Mouse (Mus musculus) stomach, postnatal 0 days (tissue): ENCODE measurements at regions not wholly inside any gene's neighbourhood (a gene's known extent, or its start where the extent isn't known, plus 50 kb on each side); places are given as distances from the start of the nearest gene placed in this dataset.

Experiments used
- ATAC-seq: fragments of 200-750 bp; cut with Nextera tagmentation; 2 replicates; pipeline ENCODE4 v1.8.0; 2017; ENCODE audit not compliant: low FRiP score, low TSS enrichment
- DNase-seq: peaks from one replicate; pipeline ENCODE4 v3.0.0-alpha.2; 2016; ENCODE audit warnings: low spot score
- H3K27ac ChIP-seq: fragments of 300-500 bp; sonication (generic); replicated peaks from 2 replicates; pipeline ENCODE4 v1.5.1; 2014; ENCODE audit warnings: mild to moderate bottlenecking, control low read depth
- H3K27me3 ChIP-seq: fragments of 300-500 bp; sonication (generic); 2 replicates; pipeline ENCODE4 v1.6.1; 2014; ENCODE audit warnings: low read length; ENCODE audit not compliant: control insufficient read depth, insufficient read depth
- H3K36me3 ChIP-seq: fragments of 300-500 bp; sonication (generic); 2 replicates; pipeline ENCODE4 v1.6.1; 2014; ENCODE audit warnings: low read length, mixed read lengths; ENCODE audit not compliant: control insufficient read depth, insufficient read depth
- H3K4me1 ChIP-seq: fragments of 300-500 bp; sonication (generic); replicated peaks from 2 replicates; pipeline ENCODE4 v1.6.1; 2014; ENCODE audit warnings: antibody characterized with exemption; ENCODE audit not compliant: control insufficient read depth, insufficient read depth
- H3K4me2 ChIP-seq: fragments of 300-500 bp; sonication (generic); replicated peaks from 2 replicates; pipeline ENCODE4 v1.6.1; 2014; ENCODE audit warnings: low read depth, mild to moderate bottlenecking, control low read depth, moderate library complexity
- H3K4me3 ChIP-seq: fragments of 300-500 bp; sonication (generic); 2 replicates; pipeline ENCODE4 v1.5.1; 2014; ENCODE audit warnings: low read depth, low read length, control low read depth
- H3K9ac ChIP-seq: fragments of 300-500 bp; sonication (generic); 2 replicates; pipeline ENCODE4 v1.6.1; 2014; ENCODE audit warnings: mild to moderate bottlenecking, low read length, control low read depth, mixed read lengths
- H3K9me3 ChIP-seq: fragments of 300-500 bp; sonication (generic); 2 replicates; pipeline ENCODE4 v1.6.1; 2016; ENCODE audit warnings: low read length; ENCODE audit not compliant: control insufficient read depth
- CTCF ChIP-seq: IDR thresholded peaks from 2 replicates; pipeline ENCODE4 v1.5.1; 2016; ENCODE audit warnings: antibody characterized with exemption, low read depth, mild to moderate bottlenecking, moderate library complexity
- EP300 ChIP-seq: optimal IDR thresholded peaks from 2 replicates; pipeline ENCODE3; 2016; ENCODE audit warnings: antibody characterized with exemption
- WGBS: fragments of 180-500 bp; shearing (Covaris S2); extraction: QIAGEN DNeasy Blood & Tissue Kit; methylation state at CpG from one replicate; pipeline ENCODE4 v1.1.7; 2014; 5-methylcytosine and 5-hydroxymethylcytosine counted together

DNA sequence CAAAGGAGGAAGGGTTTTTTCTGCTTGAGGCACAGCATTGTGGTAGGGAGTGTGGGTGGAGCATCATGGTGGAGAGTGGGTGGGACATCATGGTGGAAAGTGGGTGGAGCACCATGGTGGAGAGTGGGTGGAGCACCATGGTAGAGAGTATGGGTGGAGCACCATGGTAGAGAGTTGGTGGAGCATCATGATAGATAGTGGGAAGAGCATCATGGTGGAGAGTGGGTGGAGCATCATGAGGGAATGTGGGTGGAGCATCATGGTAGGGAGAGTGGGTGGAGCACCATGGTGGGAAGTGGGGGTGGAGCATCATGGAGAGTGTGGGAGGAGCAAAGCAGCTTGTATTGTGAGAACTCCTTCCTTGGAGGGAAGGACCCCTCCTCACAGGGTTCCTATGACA lies 52.8 kb upstream of the Eln start:
- Histone ChIP-seq H3K4me2 (no peak overlapping the region), H3K36me3 (no peaks in the 10 kb centered on the region), H3K9me3 (no peaks in the 10 kb centered on the region), H3K27ac (no peak overlapping the region), H3K4me1 (0 out of 2 replicates have a peak, but pooled peaks cover 2% of the 10 kb centered on the region), H3K27me3 (no peaks in the 10 kb centered on the region), H3K9ac (no peak overlapping the region), H3K4me3 (no peak overlapping the region)
- no peak for TF ChIP-seq CTCF
- no peak for DNase-seq
- ATAC-seq = no peak

- Histone ChIP-seq H3K36me3 (no peaks in the 10 kb centered on the region), H3K4me3 (no peak overlapping the region), H3K9me3 (no peaks in the 10 kb centered on the region), H3K9ac (peak overlapping the region; percentile 38; the same call in 1 of the 2 replicates), H3K4me1 (0 out of 2 replicates have a peak, but pooled peaks cover 2% of the 10 kb centered on the region), H3K27me3 (no peaks in the 10 kb centered on the region), H3K4me2 (no peak overlapping the region), H3K27ac (0 out of 2 replicates have a peak overlapping the region, but pooled peaks have one; percentile 30)
- ATAC-seq = peak; percentile 73
- no peak for DNase-seq
- 14% methylated on average over 18 of the region's 18 CpGs for WGBS
- TF ChIP-seq CTCF (no peak), EP300 (no peak)
Measured at GRCm38 (mm10) chr5:134797688-134798094, 50.6 kb upstream of the Eln start.
